Mouse (Mus musculus): Measurements from ENCODE around the gene Tenm4.

Gene Tenm4

DNA sequence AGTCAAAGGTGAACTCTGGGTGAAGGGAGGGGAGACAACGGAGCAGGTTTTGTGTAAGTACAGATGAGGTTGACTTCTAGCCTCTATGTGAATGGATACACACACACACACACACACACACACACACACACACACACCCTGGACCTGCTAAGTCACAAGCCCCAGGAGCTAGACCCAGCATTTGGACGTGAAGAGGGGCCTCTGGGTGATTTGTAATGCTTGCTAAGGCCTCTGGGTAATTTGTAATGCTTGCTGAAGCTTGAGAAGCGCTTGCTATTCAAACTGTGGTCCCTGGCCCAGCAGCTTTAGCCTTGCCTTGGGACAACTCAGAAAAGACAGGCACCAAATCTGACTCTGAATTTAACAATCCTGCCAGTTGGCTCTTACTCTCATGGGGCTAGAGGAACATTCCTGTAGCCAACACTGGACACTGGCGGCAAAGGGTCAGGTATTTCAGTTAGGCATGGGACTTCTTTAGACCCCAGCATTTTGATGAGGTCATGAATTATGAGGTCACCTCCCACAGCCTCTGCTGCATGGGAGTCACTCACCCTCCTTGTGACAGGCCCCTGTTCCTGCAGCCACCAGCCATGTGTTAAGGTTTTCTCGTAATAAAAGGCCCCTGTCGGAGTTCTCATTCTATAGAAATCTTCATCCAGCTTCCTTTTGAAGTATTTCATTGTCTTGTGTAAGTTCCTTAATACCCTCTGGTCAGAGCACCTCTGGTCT is 237.3 kb downstream of the Tenm4 start:
- in situ Hi-C loops (cut with MboI, MseI): no loop called here

DNA sequence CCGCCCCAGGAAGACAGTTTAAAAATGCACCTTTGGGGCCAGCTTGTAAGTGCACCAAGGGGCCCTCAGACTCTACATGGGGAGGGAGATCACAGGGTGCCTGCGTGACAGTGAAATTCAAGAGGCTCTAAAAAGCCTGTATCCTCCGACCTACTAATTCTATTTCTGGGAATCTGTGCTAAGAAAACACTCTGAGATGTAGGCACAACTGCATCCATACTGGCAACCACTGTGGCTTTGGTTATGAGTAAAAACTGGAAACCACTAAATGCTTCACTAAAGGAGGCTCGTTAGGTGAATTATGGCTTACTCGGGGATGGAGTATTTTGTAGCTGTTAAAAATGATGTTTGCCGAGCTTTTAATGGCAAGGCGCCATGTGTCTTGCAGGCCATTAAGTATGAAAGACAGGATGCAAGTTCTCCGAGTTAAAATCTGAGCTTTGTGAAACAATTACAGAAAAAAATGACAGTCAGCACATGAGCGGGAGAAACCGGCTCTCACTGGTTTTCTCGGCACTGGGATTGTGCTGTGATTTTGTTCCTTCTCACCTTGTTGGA is 238.4 kb downstream of the Tenm4 start:
- in situ Hi-C loops (cut with MboI, MseI): no loop called here

DNA sequence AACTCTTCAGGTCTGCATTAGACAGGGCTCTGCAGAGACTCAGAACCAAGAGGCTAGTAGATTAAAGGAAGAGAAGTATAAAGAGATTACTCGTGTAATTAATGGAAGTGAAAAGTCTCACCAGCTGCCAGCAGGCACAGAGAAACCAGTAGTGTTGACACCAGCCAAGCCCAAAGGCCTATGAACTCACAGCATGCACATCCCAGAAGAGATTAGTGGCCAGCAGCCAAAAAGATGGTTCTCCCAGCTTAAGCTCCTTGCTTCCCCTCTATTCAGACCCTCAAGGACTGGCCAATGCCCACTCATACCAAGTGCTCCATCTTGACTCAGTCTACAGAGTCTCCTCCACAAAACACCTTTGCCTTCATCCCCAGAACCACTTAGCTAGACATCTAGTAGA is 242.8 kb downstream of the Tenm4 start:
- in situ Hi-C loops (cut with MboI, MseI): no loop called here

DNA sequence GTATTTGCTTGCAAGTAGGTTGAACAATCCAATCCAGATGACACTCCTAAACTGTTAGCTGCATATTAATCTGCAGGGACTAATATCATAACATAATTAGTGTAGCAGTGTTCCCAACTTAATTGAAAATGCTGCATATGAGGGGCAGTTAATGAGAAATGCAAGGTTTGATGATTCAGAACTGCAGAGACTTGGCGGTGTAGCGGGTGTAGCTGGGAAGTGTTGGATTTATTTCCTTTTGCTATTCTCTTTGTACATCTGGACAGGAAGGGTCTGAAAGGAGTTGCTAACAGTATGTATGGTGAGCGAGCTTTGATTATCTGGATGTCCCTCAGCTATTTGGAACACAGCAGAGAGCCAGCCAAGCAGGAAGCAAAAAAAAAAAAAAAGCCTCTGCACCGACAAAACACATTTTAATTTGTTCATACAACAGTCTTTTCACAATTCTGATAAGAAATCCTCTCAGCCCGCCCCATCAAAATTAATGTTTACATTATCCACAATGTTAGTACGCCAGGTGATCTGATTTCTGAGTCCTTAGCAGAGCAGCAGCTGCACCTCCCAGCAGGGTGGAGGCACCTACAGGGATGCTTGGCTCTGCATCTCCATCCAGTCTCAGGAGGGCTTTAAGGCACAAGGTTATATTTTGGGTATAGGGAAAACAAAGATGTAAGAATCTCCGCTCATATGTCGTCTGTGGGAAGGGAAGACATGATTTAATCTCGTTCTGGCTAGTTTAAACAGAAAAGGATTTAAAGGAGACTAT is 243.4 kb downstream of the Tenm4 start:
- in situ Hi-C loops (cut with MboI, MseI): no loop called here

DNA sequence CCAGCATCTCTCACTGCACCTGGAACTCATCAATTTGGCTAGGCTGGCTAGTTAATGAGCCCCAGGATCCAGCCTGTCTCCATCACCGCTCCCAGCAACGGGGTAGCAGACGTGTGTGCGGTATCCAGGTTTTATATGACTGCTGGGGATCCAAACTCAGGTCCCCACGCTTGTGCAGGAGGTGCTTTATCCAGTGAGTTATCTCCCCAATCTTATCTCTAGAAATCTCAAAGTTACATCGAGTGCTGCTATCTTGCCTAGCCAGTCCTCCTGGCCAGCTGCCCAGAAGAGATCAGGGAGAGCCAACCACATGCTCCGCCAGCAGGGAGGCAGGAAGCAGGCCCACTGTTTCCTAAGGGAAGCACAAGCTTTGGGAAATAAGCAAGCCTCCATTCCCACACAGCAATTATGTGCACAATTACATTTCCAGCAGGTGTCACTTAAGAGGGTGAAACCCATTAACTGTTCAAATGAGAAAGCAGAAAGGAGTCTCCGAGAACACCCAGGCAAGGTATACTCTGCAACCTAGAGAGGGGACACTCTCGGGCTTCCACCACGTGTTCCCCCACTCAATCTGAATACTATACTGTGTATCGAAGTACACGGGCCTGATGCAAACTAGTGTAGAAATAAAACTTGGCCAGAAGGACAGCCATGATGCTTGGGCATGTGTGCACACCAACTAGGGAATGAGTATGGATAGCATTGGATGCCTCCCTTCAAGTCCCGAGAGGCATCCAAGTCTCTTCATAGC is 246.4 kb downstream of the Tenm4 start:
- in situ Hi-C loops (cut with MboI, MseI): no loop called here

GRCm38 (mm10) chr7:96418146-96418545 is 247.1 kb downstream of the Tenm4 start:
- in situ Hi-C loops (cut with MboI, MseI): no loop called here

DNA sequence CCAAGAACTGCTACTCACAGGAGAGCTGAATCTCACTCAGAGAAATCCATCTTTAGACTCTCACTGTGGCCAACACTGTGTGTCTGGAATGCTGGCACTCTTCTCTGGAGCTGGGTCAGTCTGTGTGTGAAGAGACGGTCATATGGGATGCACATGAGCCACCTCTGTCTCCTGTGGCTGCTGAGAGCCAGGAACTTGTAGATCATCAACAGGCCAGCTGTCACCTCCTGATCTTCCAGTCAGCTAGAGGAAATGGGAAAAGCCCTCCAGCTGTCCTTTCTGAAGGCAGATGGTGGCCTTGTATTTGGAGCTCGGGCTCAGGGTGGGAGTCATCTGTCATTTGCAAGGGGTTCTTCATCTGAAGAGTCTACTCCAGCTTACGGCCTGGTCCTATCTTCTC is 249.0 kb downstream of the Tenm4 start:
- in situ Hi-C loops (cut with MboI, MseI): no loop called here

GRCm38 (mm10) chr7:96420926-96421605 is 250.0 kb downstream of the Tenm4 start:
- in situ Hi-C loops (cut with MboI, MseI): no loop called here

- in situ Hi-C loops (cut with MboI, MseI): no loop called here
Observed at GRCm38 (mm10) chr7:96426954-96427353, 255.9 kb downstream of the Tenm4 start.

DNA sequence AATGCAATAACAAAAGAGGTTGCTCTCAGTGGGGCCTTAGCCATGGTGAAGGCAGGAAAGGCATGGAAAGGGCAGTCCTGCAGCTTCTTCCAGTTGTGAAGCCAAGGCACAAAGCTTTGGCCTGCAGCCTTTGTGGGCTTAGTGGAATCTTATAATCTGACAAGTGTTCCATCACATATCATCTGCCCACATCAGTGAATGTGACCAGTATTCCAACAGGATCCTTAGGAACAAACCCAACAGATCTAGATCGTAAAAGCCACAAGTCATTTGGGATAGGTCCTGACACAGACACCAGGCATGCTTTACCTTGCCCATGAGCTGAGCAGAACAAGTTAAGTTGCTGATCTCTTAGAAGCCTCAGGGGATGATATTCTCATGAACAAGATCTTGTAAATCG is 262.3 kb downstream of the Tenm4 start:
- in situ Hi-C loops (cut with MboI, MseI): no loop called here

DNA sequence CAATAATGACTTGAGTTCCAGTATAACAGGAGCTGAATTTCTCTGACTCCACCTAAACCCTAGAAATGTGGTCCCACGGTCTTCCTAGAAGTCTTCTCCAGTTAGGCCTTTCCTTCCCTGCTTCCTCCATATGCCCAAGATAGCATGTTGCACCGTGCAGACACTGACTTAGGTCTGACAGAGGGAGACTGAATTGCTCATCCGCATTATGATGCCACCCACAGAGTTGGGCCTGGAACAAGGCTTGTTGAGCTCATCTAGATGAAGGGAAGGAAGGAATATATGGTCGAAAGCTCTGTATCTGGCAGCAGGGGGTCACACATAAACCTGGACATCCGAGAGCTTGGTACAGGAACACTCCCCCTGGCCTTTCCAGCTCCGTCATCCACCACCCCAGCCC is 267.3 kb downstream of the Tenm4 start:
- in situ Hi-C loops (cut with MboI, MseI): no loop called here

DNA sequence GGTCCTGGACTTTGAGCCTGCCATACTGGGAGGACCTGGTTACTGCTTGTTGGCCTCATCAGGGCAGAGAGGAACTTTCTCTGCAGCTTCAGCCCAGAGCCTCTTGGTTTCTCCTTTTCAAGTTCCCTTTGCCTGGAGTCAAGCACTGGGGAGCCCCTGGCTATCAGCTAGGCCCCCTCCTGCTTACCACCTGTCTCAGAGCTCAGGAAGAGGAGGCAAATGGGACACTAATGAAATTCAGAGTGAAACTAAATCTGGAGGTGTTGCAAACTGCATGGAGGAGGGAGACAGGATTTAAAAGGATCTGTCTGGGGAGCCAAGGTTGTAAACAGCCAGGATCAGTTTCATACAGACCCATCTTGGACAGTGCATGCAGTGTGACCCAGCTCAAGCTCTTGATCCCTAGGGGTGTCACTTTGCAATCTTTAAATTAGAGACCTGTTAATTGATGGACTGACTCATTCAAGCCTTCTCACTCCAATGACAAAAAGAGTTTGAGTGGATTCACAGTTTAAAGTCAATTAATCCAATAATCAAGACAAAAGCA is 269.2 kb downstream of the Tenm4 start:
- in situ Hi-C loops (cut with MboI, MseI): no loop called here

DNA sequence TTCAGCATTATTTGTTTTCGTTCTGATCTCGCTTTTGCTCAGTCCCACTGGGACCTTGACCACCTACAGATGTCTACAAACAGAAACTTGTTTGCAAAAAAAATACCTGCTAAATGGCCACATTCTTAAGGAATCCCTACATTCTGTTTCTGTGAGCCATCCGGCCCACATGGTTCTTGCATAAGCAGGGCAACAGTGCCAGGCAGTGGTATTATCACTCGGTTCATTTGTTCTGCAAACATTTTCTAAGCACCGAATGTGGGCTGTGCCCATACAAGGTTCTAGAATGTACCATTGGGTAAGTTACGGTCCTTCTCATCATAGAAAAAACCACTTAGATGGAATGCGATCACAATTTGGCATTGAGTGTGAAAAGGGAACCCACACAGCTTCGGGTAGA is 274.7 kb downstream of the Tenm4 start:
- in situ Hi-C loops (cut with MboI, MseI): no loop called here

- in situ Hi-C loops (cut with MboI, MseI): no loop called here
Observed at GRCm38 (mm10) chr7:96447806-96448397, 276.9 kb downstream of the Tenm4 start.

- in situ Hi-C loops (cut with MboI, MseI): no loop called here
Observed at GRCm38 (mm10) chr7:96455957-96456356, 284.9 kb downstream of the Tenm4 start.

DNA sequence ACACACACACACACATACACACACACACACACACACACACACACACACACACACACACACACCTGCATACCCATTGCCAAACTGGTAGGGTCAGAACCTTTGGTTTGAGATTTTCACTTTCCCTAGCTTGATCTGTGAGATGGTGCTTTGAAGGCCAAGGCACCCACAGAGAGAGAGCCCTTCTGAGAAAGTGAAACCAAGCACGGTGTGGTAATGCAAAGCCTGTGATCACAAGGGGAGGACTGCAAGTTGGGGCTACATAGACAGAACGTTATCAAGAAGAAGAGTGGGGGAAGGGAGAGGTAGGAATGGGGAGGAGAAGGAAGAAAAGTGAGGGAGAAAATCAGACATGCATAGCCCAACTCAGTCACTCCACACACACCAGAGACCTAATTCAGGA is 285.6 kb downstream of the Tenm4 start:
- in situ Hi-C loops (cut with MboI, MseI): no loop called here

DNA sequence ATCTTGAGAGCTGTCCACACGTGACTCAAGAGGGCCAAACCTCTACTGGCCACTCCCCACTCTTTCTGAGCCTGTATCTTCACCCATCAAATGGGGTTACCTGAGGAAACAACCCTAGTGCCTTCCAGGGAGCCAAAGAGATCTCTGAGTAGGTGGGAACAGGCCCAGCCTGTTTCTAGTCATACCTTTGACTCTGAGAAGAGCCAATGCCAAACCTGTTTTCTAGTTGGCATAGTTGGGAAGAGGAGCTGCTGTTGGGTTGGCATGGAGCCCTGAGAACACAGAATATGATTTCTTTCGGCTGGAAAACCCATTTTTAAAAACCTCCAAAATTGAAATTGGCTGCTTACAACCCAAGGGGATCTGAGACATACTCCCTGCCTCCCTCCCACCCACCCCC is 286.8 kb downstream of the Tenm4 start:
- in situ Hi-C loops (cut with MboI, MseI): no loop called here

GRCm38 (mm10) chr7:96458992-96459391 is 287.9 kb downstream of the Tenm4 start:
- in situ Hi-C loops (cut with MboI, MseI): no loop called here

- in situ Hi-C loops (cut with MboI, MseI): no loop called here
Observed at GRCm38 (mm10) chr7:96466761-96467160, 295.7 kb downstream of the Tenm4 start.

GRCm38 (mm10) chr7:96470821-96471220 is 299.8 kb downstream of the Tenm4 start:
- in situ Hi-C loops (cut with MboI, MseI): no loop called here

GRCm38 (mm10) chr7:96474560-96475089 is 303.6 kb downstream of the Tenm4 start:
- in situ Hi-C loops (cut with MboI, MseI): no loop called here

Data from T-helper 1 cell (primary cell).